Mouse (Mus musculus): ENCODE data around the gene Hes5. TPM values are rescaled to one million over a fixed set of nuclear protein-coding genes. Genes with fewer than 3 reads are reported as not detected.

Gene Hes5
- polyA plus RNA-seq, 1 experiment from 2014 or later: 0.13 TPM

DNA sequence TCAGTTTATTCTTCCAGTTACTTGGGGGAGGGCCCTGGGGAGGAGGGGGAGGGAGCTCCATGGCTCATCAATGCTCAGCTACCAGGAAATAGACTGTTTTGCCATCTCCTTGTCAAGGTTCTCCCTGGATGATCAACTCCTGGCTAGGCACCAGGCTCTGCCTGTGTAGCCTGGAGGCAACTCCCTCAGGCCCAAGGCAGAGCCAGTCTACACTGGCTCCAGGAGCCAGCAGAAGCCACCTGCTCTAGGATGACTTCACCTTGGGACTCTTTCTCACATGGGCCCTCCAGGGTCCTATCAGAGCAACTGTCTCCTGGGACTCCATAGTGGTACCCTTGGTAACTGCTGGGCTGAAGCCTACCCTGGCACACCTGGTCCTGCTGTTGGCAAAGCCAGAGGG is 47.4 kb downstream of the Hes5 start:
- H3K4me1 ChIP-seq (ENCODE audit: control insufficient read depth, low read depth, low read length): no peaks in the 10 kb centered on the region
- no peak overlapping the region for H3K27ac ChIP-seq (ENCODE audit: low read length)
- no peak overlapping the region for H3K9ac ChIP-seq (ENCODE audit: low read depth, low read length)
- no peak overlapping the region for H3K4me3 ChIP-seq (ENCODE audit: low read depth, low read length)
- H3K4me2 ChIP-seq (ENCODE audit: low read depth, low read length): no peak overlapping the region
- no peaks in the 10 kb centered on the region for H3K9me3 ChIP-seq (replicated peaks; ENCODE audit: control insufficient read depth, low read length)
- no peak for ATAC-seq (ENCODE audit: low read depth)
- no peaks in the 10 kb centered on the region for H3K27me3 ChIP-seq (ENCODE audit: control insufficient read depth, insufficient read depth, low read depth, low read length)
- H3K36me3 ChIP-seq (ENCODE audit: control insufficient read depth, insufficient read depth): no peaks in the 10 kb centered on the region

DNA sequence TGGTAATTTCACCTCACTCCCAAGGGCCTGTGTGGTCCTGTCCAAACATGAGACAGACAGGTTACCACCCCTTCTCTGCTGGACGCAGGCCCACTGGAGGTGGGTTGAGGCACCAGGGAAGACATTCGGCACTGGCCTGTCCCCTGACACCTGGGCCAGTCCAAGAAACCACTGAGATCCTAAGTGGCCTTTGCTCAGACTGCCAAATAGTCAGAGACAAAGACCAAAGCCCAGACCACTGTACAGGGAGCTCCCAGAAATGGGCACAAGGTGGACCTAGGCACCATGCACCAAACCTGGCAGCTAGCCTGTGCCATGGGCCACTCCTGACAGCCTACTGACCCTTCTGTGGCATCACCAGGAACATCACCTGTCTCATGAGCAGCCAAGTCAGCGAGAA is 48.5 kb downstream of the Hes5 start:
- ATAC-seq (ENCODE audit: low read depth): no peak
- Histone ChIP-seq H3K27ac (ENCODE audit: low read length) (no peak overlapping the region), H3K9ac (ENCODE audit: low read depth, low read length) (no peak overlapping the region), H3K4me1 (ENCODE audit: control insufficient read depth, low read depth, low read length) (no peaks in the 10 kb centered on the region), H3K4me3 (ENCODE audit: low read depth, low read length) (no peak overlapping the region), H3K27me3 (ENCODE audit: control insufficient read depth, insufficient read depth, low read depth, low read length) (no peaks in the 10 kb centered on the region), H3K9me3 (replicated peaks; ENCODE audit: control insufficient read depth, low read length) (no peaks in the 10 kb centered on the region), H3K36me3 (ENCODE audit: control insufficient read depth, insufficient read depth) (no peaks in the 10 kb centered on the region), H3K4me2 (ENCODE audit: low read depth, low read length) (no peak overlapping the region)
- 49% methylated on average over 3 of the region's 3 CpGs for WGBS (ENCODE audit: insufficient replicate concordance)

DNA sequence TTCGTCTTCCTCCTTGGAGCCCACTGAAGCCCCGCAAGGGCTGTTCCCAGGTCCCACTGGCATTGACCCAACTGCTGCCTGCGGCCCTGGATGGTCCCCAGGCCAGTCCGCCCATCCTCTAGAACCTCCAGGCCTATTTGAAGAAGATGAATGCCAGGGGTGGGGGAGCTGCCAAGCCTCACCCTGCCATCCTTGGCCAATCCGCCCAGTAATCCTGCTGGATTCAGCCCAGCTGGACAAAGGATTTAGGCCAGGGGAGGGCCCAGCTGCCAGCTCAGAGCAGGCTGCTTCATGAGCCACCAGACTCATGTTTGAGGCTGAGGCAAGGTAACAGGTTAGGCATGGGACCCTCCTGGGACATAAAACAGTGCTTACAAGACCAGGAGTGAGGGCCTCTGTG is 50.1 kb downstream of the Hes5 start:
- no peak for ATAC-seq (ENCODE audit: low read depth)
- Histone ChIP-seq H3K9me3 (replicated peaks; ENCODE audit: control insufficient read depth, low read length) (no peaks in the 10 kb centered on the region), H3K4me1 (ENCODE audit: control insufficient read depth, low read depth, low read length) (no peaks in the 10 kb centered on the region), H3K4me3 (ENCODE audit: low read depth, low read length) (no peak overlapping the region), H3K27me3 (ENCODE audit: control insufficient read depth, insufficient read depth, low read depth, low read length) (no peaks in the 10 kb centered on the region), H3K27ac (ENCODE audit: low read length) (no peak overlapping the region), H3K36me3 (ENCODE audit: control insufficient read depth, insufficient read depth) (no peaks in the 10 kb centered on the region), H3K4me2 (ENCODE audit: low read depth, low read length) (no peak overlapping the region), H3K9ac (ENCODE audit: low read depth, low read length) (no peak overlapping the region)
- 47% methylated on average over 5 of the region's 5 CpGs for WGBS (ENCODE audit: insufficient replicate concordance)

DNA sequence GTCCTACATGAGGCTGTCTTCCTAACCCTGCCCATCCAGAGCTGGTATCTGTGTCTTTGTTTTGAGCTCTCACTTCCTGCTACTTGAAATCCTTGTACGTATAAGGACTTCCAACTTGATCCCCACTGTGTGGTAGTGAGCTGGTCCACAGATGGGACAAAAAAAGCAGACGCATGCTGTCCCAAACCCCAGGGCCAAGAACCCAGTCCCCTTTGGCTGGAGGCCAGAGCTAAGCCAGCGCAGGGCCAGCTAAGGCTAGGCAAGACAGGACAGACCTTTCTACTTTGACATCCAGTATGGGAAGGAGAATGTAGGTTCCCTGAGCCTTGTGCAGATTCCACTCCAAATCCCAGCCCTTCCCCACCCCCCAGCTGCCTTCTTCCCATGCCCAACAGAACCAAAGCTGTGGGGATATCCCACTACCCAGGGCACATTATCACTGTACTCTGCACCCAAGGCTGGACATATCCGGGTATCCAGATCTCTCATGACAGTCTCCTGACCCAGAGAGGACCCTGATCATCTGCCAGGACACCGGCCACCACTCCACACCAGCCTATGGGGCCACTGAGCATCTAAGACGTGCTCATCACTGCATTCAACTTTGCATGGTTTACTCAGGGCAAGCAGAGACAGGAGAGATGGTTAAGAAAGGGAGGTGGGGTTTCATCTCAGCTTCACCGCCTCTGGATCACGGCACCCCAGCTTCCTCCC is 50.7 kb downstream of the Hes5 start:
- Histone ChIP-seq H3K4me2 (ENCODE audit: low read depth, low read length) (no peak overlapping the region), H3K27ac (ENCODE audit: low read length) (no peak overlapping the region), H3K9ac (ENCODE audit: low read depth, low read length) (no peak overlapping the region), H3K4me1 (ENCODE audit: control insufficient read depth, low read depth, low read length) (no peaks in the 10 kb centered on the region), H3K27me3 (ENCODE audit: control insufficient read depth, insufficient read depth, low read depth, low read length) (no peaks in the 10 kb centered on the region; the same call in 1 of the 2 replicates), H3K4me3 (ENCODE audit: low read depth, low read length) (no peak overlapping the region), H3K9me3 (replicated peaks; ENCODE audit: control insufficient read depth, low read length) (no peaks in the 10 kb centered on the region), H3K36me3 (ENCODE audit: control insufficient read depth, insufficient read depth) (no peaks in the 10 kb centered on the region)
- 58% methylated on average over 8 of the region's 8 CpGs for WGBS (ENCODE audit: insufficient replicate concordance)
- ATAC-seq (ENCODE audit: low read depth): no peak

Other genes starting within 250 kb of the Hes5 start
- gene Ttc34, start 123.5 kb upstream of the Hes5 start, polyA plus RNA-seq (2015; fragmentation: Nextera tagmentation; extraction: Ambion mirVana): not detected in 2 replicates
- 2.4 and 2.7 TPM in 2 replicates for gene Mmel1, start 91.3 kb upstream of the Hes5 start, polyA plus RNA-seq (2015; fragmentation: Nextera tagmentation; extraction: Ambion mirVana)
- gene Fam213b, start 61.8 kb upstream of the Hes5 start, polyA plus RNA-seq (2015; fragmentation: Nextera tagmentation; extraction: Ambion mirVana): 7.4 and 8.5 TPM in 2 replicates
- 54.3 and 59.8 TPM in 2 replicates for gene Tnfrsf14, start 32.4 kb upstream of the Hes5 start, polyA plus RNA-seq (2015; fragmentation: Nextera tagmentation; extraction: Ambion mirVana)
- 20.7 and 23.3 TPM in 2 replicates for gene Pank4, start 3.2 kb downstream of the Hes5 start, polyA plus RNA-seq (2015; fragmentation: Nextera tagmentation; extraction: Ambion mirVana)
- gene Plch2, start 95.9 kb downstream of the Hes5 start, polyA plus RNA-seq (2015; fragmentation: Nextera tagmentation; extraction: Ambion mirVana): 0.08 TPM in 1 of 2 replicates, not detected in the other
- 8.3 and 8.9 TPM in 2 replicates for gene Pex10, start 106.1 kb downstream of the Hes5 start, polyA plus RNA-seq (2015; fragmentation: Nextera tagmentation; extraction: Ambion mirVana)
- 75.1 and 79.9 TPM in 2 replicates for gene Rer1, start 125.5 kb downstream of the Hes5 start, polyA plus RNA-seq (2015; fragmentation: Nextera tagmentation; extraction: Ambion mirVana)
- 1.0 and 1.1 TPM in 2 replicates for gene Morn1, start 125.7 kb downstream of the Hes5 start, polyA plus RNA-seq (2015; fragmentation: Nextera tagmentation; extraction: Ambion mirVana)